Mouse (Mus musculus) liver, embryonic 14.5 days (tissue): Measurements from ENCODE around the gene Mef2a. TPM values are rescaled to one million over a fixed set of nuclear protein-coding genes. Genes with fewer than 3 reads are reported as not detected.

Experiments used
- ATAC-seq: fragments of 200-750 bp; cut with Nextera tagmentation; 2 replicates; pipeline ENCODE4 v1.8.0; 2017; ENCODE audit warnings: moderate number of reproducible peaks, mild to moderate bottlenecking, moderate library complexity; ENCODE audit not compliant: insufficient read depth
- DNase-seq, 3 experiments: peaks; one replicate each; pipeline ENCODE4 v3.0.0-alpha.2; 2012 to 2013; ENCODE audit warnings: low read depth in 3 of 3, low spot score in 3 of 3
- H3K27ac ChIP-seq: fragments of 300-500 bp; sonication (generic); 2 replicates; pipeline ENCODE4 v1.5.1; 2014; ENCODE audit warnings: moderate library complexity, mild to moderate bottlenecking, control low read depth, inconsistent platforms
- H3K27me3 ChIP-seq: fragments of 300-500 bp; sonication (generic); 2 replicates; pipeline ENCODE4 v1.6.1; 2014; ENCODE audit warnings: mild to moderate bottlenecking, low read length, moderate library complexity; ENCODE audit not compliant: control insufficient read depth, insufficient read depth
- H3K36me3 ChIP-seq: fragments of 300-500 bp; sonication (generic); replicated peaks from 2 replicates; pipeline ENCODE4 v1.6.1; 2014; ENCODE audit warnings: low read depth; ENCODE audit not compliant: control insufficient read depth, insufficient read depth
- H3K4me1 ChIP-seq, 2 experiments: fragments of 200-500 bp in 1 of 2; fragments of 300-500 bp in 1 of 2; sonication (generic) in 1 of 2; replicated peaks; 2 replicates each; pipeline ENCODE4 v1.6.1; 2012 to 2014; ENCODE audit warnings: antibody characterized with exemption in 1 of 2, inconsistent platforms in 1 of 2, low read length in 1 of 2; ENCODE audit not compliant: control insufficient read depth in 2 of 2, insufficient read depth in 2 of 2
- H3K4me2 ChIP-seq: fragments of 300-500 bp; sonication (generic); 2 replicates; pipeline ENCODE4 v1.6.1; 2014; ENCODE audit warnings: low read depth, mild to moderate bottlenecking, control low read depth, moderate library complexity
- H3K4me3 ChIP-seq, 2 experiments: fragments of 200-500 bp in 1 of 2; fragments of 300-500 bp in 1 of 2; sonication (generic) in 1 of 2; 2 replicates each; pipeline ENCODE4 v1.5.1; 2012 to 2014; ENCODE audit warnings: low read depth in 2 of 2, low read length in 2 of 2, mild to moderate bottlenecking in 2 of 2, control low read depth in 1 of 2, inconsistent platforms in 1 of 2, moderate library complexity in 1 of 2; ENCODE audit not compliant: insufficient read depth in 1 of 2
- H3K9ac ChIP-seq: fragments of 300-500 bp; sonication (generic); replicated peaks from 2 replicates; pipeline ENCODE4 v1.6.1; 2014; ENCODE audit warnings: mild to moderate bottlenecking, control low read depth, moderate library complexity
- H3K9me3 ChIP-seq: fragments of 300-500 bp; sonication (generic); 2 replicates; pipeline ENCODE4 v1.6.1; 2016; ENCODE audit warnings: low read length, mixed read lengths; ENCODE audit not compliant: control insufficient read depth
- CTCF ChIP-seq: IDR thresholded peaks from 2 replicates; pipeline ENCODE4 v1.5.1; 2016; ENCODE audit warnings: antibody characterized with exemption, low read depth, control low read depth
- EP300 ChIP-seq: IDR thresholded peaks from 2 replicates; pipeline ENCODE4 v1.6.1; 2016; ENCODE audit warnings: antibody characterized with exemption, low read depth
- WGBS: fragments of 180-500 bp; shearing (Covaris S2); extraction: QIAGEN DNeasy Blood & Tissue Kit; methylation state at CpG from one replicate; pipeline ENCODE4 v1.1.7; 2014; ENCODE audit not compliant: insufficient replicate concordance; 5-methylcytosine and 5-hydroxymethylcytosine counted together
- polyA plus RNA-seq, 2 experiments: library from polyadenylated mRNA; depleted of rRNA in 1 of 2; stranded (reverse) in 1 of 2; unstranded in 1 of 2; fragments of >200 nt; fragmentation: Nextera tagmentation in 1 of 2; extraction: Ambion mirVana in 1 of 2; gene quantifications; 2 replicates each; pipeline versions ENCODE4 v1.2.1 to v1.2.3; 2012 to 2014

Mef2a gene
- polyA plus RNA-seq, 2 experiments: 5.2 to 8.6 TPM

GRCm38 (mm10) chr7:67307078-67307477 lies 65.6 kb downstream of the Mef2a start:
- TF ChIP-seq CTCF (no peak), EP300 (no peak)
- no peak for DNase-seq
- ATAC-seq: no peak
- WGBS: 74% methylated on average over 3 of the region's 3 CpGs
- no peaks in the 10 kb centered on the region for H3K27me3 ChIP-seq
- no peak overlapping the region for H3K27ac ChIP-seq
- H3K9ac ChIP-seq: no peak overlapping the region
- no peak overlapping the region for H3K4me3 ChIP-seq
- no peaks in the 10 kb centered on the region for H3K36me3 ChIP-seq
- no peaks in the 10 kb centered on the region for H3K4me1 ChIP-seq
- H3K4me2 ChIP-seq: no peak overlapping the region
- H3K9me3 ChIP-seq: no peaks in the 10 kb centered on the region

- TF ChIP-seq CTCF: no peak
- no peak for TF ChIP-seq EP300
- H3K4me1 ChIP-seq: no peaks in the 10 kb centered on the region
- H3K9me3 ChIP-seq: no peaks in the 10 kb centered on the region
- no peak overlapping the region for H3K27ac ChIP-seq
- H3K4me2 ChIP-seq: no peak overlapping the region
- no peaks in the 10 kb centered on the region for H3K27me3 ChIP-seq
- no peak for ATAC-seq
- DNase-seq: no peak
- H3K4me3 ChIP-seq: no peak overlapping the region
- 65% methylated on average over 3 of the region's 3 CpGs for WGBS
- no peak overlapping the region for H3K9ac ChIP-seq
- no peaks in the 10 kb centered on the region for H3K36me3 ChIP-seq
Observed at GRCm38 (mm10) chr7:67304937-67305336, 67.7 kb downstream of the Mef2a start.

- DNase-seq: no peak
- no peak overlapping the region for H3K27ac ChIP-seq
- H3K27me3 ChIP-seq: no peaks in the 10 kb centered on the region
- H3K36me3 ChIP-seq: no peaks in the 10 kb centered on the region
- H3K4me2 ChIP-seq: no peak overlapping the region
- 79% methylated on average over 1 of the region's 1 CpGs for WGBS
- H3K4me1 ChIP-seq: no peaks in the 10 kb centered on the region
- TF ChIP-seq EP300 (no peak), CTCF (no peak)
- ATAC-seq: no peak
- H3K9me3 ChIP-seq: no peaks in the 10 kb centered on the region
- no peak overlapping the region for H3K9ac ChIP-seq
- no peak overlapping the region for H3K4me3 ChIP-seq
Observed at GRCm38 (mm10) chr7:67296419-67296818, 76.2 kb downstream of the Mef2a start.

- Histone ChIP-seq H3K27ac (no peak overlapping the region), H3K4me2 (no peak overlapping the region), H3K4me1 (no peaks in the 10 kb centered on the region), H3K27me3 (no peaks in the 10 kb centered on the region), H3K9ac (no peak overlapping the region), H3K36me3 (no peaks in the 10 kb centered on the region), H3K4me3 (no peak overlapping the region), H3K9me3 (no peaks in the 10 kb centered on the region)
- ATAC-seq: no peak
- 33% methylated on average over 1 of the region's 1 CpGs for WGBS
- TF ChIP-seq CTCF: no peak
- TF ChIP-seq EP300: no peak
- no peak for DNase-seq
Observed at GRCm38 (mm10) chr7:67291356-67291755, 81.3 kb downstream of the Mef2a start.

GRCm38 (mm10) chr7:67287456-67287855 lies 85.2 kb downstream of the Mef2a start:
- ATAC-seq (no peak), DNase-seq (no peak)
- Histone ChIP-seq H3K27ac (no peak overlapping the region), H3K9me3 (no peaks in the 10 kb centered on the region), H3K4me3 (no peak overlapping the region), H3K27me3 (no peaks in the 10 kb centered on the region), H3K36me3 (no peaks in the 10 kb centered on the region), H3K4me2 (no peak overlapping the region), H3K9ac (no peak overlapping the region), H3K4me1 (no peaks in the 10 kb centered on the region)
- WGBS: 69% methylated on average over 4 of the region's 4 CpGs
- TF ChIP-seq CTCF: no peak
- TF ChIP-seq EP300: no peak
